Mouse (Mus musculus) neural tube, embryonic 11.5 days (tissue): ENCODE measurements around the gene Nr6a1. TPM values are rescaled to one million over a fixed set of nuclear protein-coding genes. Genes with fewer than 3 reads are reported as not detected.

Experiments
- ATAC-seq: fragments of 200-750 bp; cut with Nextera tagmentation; 2 replicates; pipeline ENCODE4 v1.8.0; 2017; ENCODE audit warnings: moderate number of reproducible peaks, mild to moderate bottlenecking, moderate TSS enrichment, moderate library complexity; ENCODE audit not compliant: insufficient read depth, low FRiP score, low TSS enrichment
- DNase-seq: peaks from one replicate; pipeline ENCODE4 v3.0.0-alpha.2; 2015; ENCODE audit warnings: low spot score
- H3K27ac ChIP-seq: fragments of 300-500 bp; sonication (generic); 2 replicates; pipeline ENCODE4 v1.5.1; 2014; ENCODE audit warnings: low read depth, mild to moderate bottlenecking, low read length
- H3K27me3 ChIP-seq: fragments of 300-500 bp; sonication (generic); 2 replicates; pipeline ENCODE4 v1.6.1; 2014; ENCODE audit warnings: mild to moderate bottlenecking, low read length, mixed read lengths; ENCODE audit not compliant: control insufficient read depth, insufficient read depth
- H3K36me3 ChIP-seq: fragments of 300-500 bp; sonication (generic); 2 replicates; pipeline ENCODE4 v1.6.1; 2014; ENCODE audit warnings: mild to moderate bottlenecking, low read length, moderate library complexity, mixed read lengths; ENCODE audit not compliant: control insufficient read depth, insufficient read depth
- H3K4me1 ChIP-seq: fragments of 300-500 bp; sonication (generic); 2 replicates; pipeline ENCODE4 v1.6.1; 2014; ENCODE audit warnings: low read length, mixed read lengths; ENCODE audit not compliant: control insufficient read depth, insufficient read depth
- H3K4me2 ChIP-seq: fragments of 300-500 bp; sonication (generic); 2 replicates; pipeline ENCODE4 v1.6.1; 2014; ENCODE audit warnings: low read depth, mild to moderate bottlenecking, moderate library complexity
- H3K4me3 ChIP-seq: fragments of 300-500 bp; sonication (generic); 2 replicates; pipeline ENCODE4 v1.5.1; 2014; ENCODE audit warnings: low read depth, low read length
- H3K9ac ChIP-seq: fragments of 300-500 bp; sonication (generic); 2 replicates; pipeline ENCODE4 v1.6.1; 2014; ENCODE audit warnings: mild to moderate bottlenecking, low read length
- H3K9me3 ChIP-seq: fragments of 300-500 bp; sonication (generic); 2 replicates; pipeline ENCODE4 v1.6.1; 2016; ENCODE audit warnings: low read length; ENCODE audit not compliant: control insufficient read depth
- WGBS: fragments of 180-500 bp; shearing (Covaris S2); extraction: QIAGEN DNeasy Blood & Tissue Kit; methylation state at CpG from one replicate; pipeline ENCODE4 v1.1.7; 2014; 5-methylcytosine and 5-hydroxymethylcytosine counted together
- polyA plus RNA-seq: library from polyadenylated mRNA; unstranded; fragments of >200 nt; fragmentation: Nextera tagmentation; extraction: Ambion mirVana; gene quantifications from 2 replicates; pipeline ENCODE4 v1.2.1, GENCODE M21; 2014

Gene Nr6a1
- polyA plus RNA-seq, 1 experiment from 2014 or later = 6.4 TPM

DNA sequence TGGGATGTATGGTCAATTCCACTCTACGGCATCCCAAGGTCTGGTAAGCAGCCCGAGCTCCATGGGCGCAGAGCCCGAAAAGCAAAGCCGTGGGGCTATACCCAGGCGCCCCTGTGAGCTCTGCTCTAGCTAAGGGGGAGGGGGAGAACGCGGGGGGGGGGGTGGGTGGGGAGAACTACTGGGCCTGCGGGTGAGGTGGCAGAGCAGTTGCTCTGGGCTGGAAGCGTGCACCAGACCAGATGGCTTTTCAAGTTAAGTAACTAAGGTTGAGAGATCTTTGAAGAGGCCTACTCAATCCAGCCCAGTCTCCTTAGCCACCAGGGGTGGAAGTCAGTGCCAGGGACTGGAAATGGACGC is 214.7 kb downstream of the Nr6a1 start:
- Histone ChIP-seq H3K4me1 (peaks cover 5% of the 10 kb centered on the region; the same call in 1 of the 2 replicates), H3K4me2 (no peak overlapping the region), H3K27me3 (peaks cover 57% of the 10 kb centered on the region), H3K36me3 (no peaks in the 10 kb centered on the region), H3K27ac (no peak overlapping the region), H3K4me3 (no peak overlapping the region), H3K9me3 (no peaks in the 10 kb centered on the region), H3K9ac (no peak overlapping the region)
- ATAC-seq (no peak), DNase-seq (no peak)
- WGBS = 30% methylated on average over 8 of the region's 11 CpGs

- Histone ChIP-seq H3K36me3 (no peaks in the 10 kb centered on the region), H3K27me3 (peaks cover 62% of the 10 kb centered on the region), H3K9me3 (no peaks in the 10 kb centered on the region), H3K4me1 (peaks cover 5% of the 10 kb centered on the region; the same call in 1 of the 2 replicates), H3K4me2 (peak overlapping the region; percentile 36), H3K27ac (no peak overlapping the region), H3K9ac (no peak overlapping the region), H3K4me3 (peak overlapping the region; percentile 13)
- no peak for DNase-seq
- WGBS = 4% methylated on average over 44 of the region's 58 CpGs
- no peak for ATAC-seq
These were observed 215.3 kb downstream of the Nr6a1 start for GRCm38 (mm10) chr2:38712076-38712768.

DNA sequence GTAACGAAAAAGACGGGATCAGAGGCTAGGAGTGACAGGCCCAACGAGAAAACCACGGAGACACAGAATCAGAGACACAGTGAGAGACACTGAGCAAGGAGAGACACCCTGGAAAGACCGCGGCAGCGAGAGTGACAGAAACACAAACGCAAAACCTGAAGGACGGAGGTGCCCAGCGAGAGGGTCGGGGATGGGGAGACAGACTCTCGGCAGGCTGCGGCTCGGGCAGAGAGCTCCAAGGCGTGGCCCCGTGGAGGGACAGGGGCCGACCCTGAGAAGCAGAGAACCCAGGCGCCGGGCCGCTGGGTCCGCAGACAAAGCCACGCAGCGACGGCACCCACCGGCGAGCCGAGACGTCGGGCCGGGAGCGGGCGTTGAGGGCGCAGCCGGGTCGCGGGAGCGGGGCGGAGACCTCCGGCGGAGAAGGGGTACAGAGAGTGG is 216.0 kb downstream of the Nr6a1 start:
- WGBS = under 1% methylated on average over 37 of the region's 40 CpGs
- ATAC-seq (no peak), DNase-seq (peak; percentile 43)
- Histone ChIP-seq H3K27me3 (peaks cover 70% of the 10 kb centered on the region), H3K9ac (no peak overlapping the region), H3K4me2 (peak overlapping the region; percentile 36), H3K4me3 (peak overlapping the region; percentile 13), H3K36me3 (no peaks in the 10 kb centered on the region), H3K9me3 (no peaks in the 10 kb centered on the region), H3K4me1 (peaks cover 5% of the 10 kb centered on the region; the same call in 1 of the 2 replicates), H3K27ac (no peak overlapping the region)

DNA sequence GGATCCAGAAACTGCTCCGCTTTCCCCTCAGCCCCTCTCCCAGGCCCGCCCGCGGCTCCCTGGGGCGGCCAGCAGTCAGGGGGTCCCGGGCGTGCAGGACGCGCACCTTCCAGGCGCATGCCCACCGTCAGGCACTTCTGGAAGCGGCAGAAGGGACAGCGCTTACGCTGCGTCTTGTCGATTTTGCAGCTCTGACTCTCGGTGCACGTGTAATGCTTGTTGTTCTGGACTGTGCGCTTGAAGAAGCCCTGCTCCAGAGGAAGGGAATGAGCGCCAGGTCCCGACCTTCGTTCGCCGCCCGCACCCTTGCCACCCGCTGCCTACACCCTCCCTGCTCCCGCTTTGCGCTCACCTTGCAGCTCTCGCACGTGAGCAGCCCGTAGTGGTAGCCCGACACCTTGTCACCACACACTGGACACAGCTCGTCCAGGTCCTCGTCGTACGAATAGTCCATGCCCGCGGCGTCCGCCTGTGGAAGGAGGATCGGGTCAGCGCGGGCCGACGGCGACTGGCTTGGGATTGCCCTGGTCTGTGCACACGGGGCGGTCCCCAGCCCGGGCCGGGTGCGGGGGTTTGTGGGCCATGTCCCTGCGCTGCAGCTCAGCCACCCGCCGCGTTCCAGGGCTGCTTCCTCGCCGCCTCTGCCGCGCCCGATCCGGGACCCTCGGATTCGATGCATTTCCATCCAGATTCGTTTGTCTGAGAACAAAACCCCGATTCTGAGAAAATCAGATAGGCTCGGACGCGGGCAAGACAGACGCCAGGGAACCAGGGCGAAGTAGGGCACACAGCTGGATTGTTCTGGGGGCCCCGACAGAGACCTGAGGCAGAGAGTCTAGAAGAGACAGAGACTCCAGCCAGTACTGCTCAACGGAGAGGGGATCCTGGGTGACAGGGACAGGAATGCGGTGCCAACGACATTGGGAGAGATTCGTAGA is 216.9 kb downstream of the Nr6a1 start:
- peaks cover 5% of the 10 kb centered on the region; the same call in 1 of the 2 replicates for H3K4me1 ChIP-seq
- peak overlapping the region; percentile 38 for H3K4me2 ChIP-seq
- H3K27me3 ChIP-seq = peaks cover 76% of the 10 kb centered on the region
- peak overlapping the region; percentile 21; the same call in 1 of the 2 replicates for H3K4me3 ChIP-seq
- no peak overlapping the region for H3K27ac ChIP-seq
- DNase-seq (peak; percentile 63), ATAC-seq (no peak)
- under 1% methylated on average over 75 of the region's 75 CpGs for WGBS
- H3K9ac ChIP-seq = no peak overlapping the region
- no peaks in the 10 kb centered on the region for H3K36me3 ChIP-seq
- no peaks in the 10 kb centered on the region for H3K9me3 ChIP-seq

DNA sequence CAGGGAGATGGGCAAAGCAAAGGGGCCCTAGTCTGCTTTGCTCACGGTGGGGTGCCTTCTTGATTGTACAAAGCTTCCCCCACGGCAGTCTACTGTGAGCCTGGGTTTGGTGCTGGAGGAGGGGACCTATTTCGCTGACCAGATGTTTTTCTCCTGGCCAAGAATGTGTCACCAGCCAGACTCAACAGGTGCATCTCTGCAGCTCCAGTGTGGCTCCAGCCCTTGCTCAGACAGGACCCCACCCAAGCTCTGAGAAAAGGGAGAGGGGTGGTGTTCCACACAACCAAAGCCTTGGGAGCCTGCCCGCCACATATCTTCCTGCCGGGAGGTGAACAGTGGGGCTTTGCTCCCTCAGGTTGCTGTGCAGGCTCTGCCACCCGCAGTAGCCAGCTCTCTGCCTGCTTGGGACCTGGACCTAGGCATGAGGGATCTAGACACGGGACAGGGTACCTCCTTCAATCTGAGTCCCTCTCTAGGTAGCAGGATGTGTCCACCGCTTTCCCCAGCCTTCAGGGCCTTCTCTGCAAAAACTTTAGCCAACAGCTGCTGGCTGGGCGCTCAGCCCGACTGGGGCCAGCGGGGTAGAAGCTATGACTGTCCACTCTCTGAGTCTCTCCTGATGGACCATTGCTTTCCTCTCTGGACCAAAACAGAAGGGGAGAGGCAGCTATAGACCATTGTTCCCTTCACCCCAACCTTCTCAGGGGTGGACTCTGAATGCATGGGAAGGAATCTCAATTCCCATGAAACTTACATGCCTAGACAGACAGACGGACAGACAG is 218.4 kb downstream of the Nr6a1 start:
- WGBS = 24% methylated on average over 12 of the region's 12 CpGs
- H3K4me1 ChIP-seq = peaks cover 5% of the 10 kb centered on the region; the same call in 1 of the 2 replicates
- no peaks in the 10 kb centered on the region for H3K9me3 ChIP-seq
- DNase-seq (no peak), ATAC-seq (no peak)
- no peak overlapping the region for H3K27ac ChIP-seq
- H3K36me3 ChIP-seq = no peaks in the 10 kb centered on the region
- H3K27me3 ChIP-seq = peaks cover 82% of the 10 kb centered on the region
- H3K4me2 ChIP-seq = no peak overlapping the region
- no peak overlapping the region for H3K9ac ChIP-seq
- H3K4me3 ChIP-seq = no peak overlapping the region

DNA sequence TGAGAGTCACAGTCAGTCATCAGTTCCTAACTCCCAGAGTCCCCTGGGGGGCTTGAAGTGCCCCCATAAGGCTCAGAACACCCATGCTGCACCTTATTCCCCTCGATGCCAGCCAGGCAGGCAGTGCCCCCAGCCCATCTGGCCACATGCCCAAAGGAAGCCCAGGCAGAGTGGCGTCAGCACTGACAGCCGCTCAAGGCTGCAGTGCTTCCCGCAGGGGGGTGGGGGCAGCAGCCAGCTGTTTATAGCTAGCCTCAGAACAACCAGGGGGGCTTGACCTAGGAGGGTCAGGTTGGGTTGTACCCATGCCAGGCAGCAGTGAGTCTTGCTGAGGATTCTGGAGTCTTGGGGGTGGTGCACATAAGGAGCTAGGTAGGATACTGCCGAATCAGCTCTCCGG is 220.8 kb downstream of the Nr6a1 start:
- Histone ChIP-seq H3K4me2 (no peak overlapping the region), H3K9ac (no peak overlapping the region), H3K4me1 (peaks cover 5% of the 10 kb centered on the region; the same call in 1 of the 2 replicates), H3K9me3 (no peaks in the 10 kb centered on the region), H3K27me3 (peaks cover 58% of the 10 kb centered on the region), H3K36me3 (no peaks in the 10 kb centered on the region), H3K4me3 (no peak overlapping the region), H3K27ac (no peak overlapping the region)
- WGBS = 43% methylated on average over 6 of the region's 6 CpGs
- ATAC-seq = no peak
- no peak for DNase-seq

GRCm38 (mm10) chr2:38705036-38705435 is 222.5 kb downstream of the Nr6a1 start:
- no peak for ATAC-seq
- Histone ChIP-seq H3K4me3 (no peak overlapping the region), H3K27ac (no peak overlapping the region), H3K9ac (no peak overlapping the region), H3K27me3 (peaks cover 48% of the 10 kb centered on the region), H3K9me3 (no peaks in the 10 kb centered on the region), H3K4me2 (no peak overlapping the region), H3K36me3 (no peaks in the 10 kb centered on the region), H3K4me1 (no peaks in the 10 kb centered on the region; the same call in 1 of the 2 replicates)
- 64% methylated on average over 4 of the region's 4 CpGs for WGBS
- DNase-seq = no peak

DNA sequence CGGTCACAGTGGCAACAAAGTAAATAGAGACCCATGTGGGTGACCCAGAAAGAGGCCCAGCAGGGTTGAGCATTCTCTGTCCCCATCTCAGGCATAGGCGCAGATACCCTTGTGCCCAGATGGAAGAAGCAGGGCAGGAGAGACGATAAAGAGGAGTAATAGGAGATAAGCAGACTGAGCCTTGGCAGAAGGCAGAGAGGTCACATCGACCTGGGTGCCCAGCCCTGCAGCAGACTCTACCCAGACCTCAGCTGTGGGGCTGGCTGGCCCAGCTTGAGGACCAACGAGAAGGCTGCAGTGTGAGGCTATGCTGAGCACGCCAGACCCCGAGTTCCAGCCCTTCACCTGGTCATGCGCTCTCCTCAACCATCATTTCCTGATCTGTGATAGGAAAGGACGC is 223.2 kb downstream of the Nr6a1 start:
- H3K36me3 ChIP-seq = no peaks in the 10 kb centered on the region
- no peak overlapping the region for H3K9ac ChIP-seq
- ATAC-seq (no peak), DNase-seq (no peak)
- no peak overlapping the region for H3K27ac ChIP-seq
- no peaks in the 10 kb centered on the region for H3K9me3 ChIP-seq
- H3K4me1 ChIP-seq = no peaks in the 10 kb centered on the region
- no peak overlapping the region for H3K4me3 ChIP-seq
- H3K4me2 ChIP-seq = no peak overlapping the region
- WGBS = 86% methylated on average over 9 of the region's 9 CpGs
- peaks cover 41% of the 10 kb centered on the region for H3K27me3 ChIP-seq
